Mouse (Mus musculus) MEL-GATA-1-ER (cell line): Measurements from ENCODE around the gene Gtdc1.

ENCODE experiments used
- DNase-seq: peaks from one replicate; pipeline ENCODE4 v3.0.0-alpha.2; 2012; ENCODE audit warnings: low read depth; ENCODE audit errors: extremely low read depth

The Gtdc1 gene

DNA sequence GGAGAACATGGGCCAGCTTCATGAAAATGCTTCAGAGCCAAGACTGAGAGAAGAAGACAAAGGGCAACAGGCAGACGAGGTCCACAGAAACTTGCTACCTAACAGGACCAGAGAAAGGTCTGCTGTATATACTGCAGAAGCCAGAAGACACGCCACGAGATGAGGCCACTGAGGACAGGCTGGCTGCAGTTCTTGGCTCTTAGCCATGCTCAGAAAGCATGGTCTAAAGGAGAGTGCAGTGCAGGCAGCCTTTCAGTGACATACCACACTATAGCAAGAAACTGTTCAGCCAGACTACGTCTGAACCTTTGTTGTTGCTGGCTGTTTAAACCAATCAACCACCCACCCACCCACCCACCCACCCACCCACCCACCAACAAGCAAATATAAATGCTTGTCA, 336.6 kb downstream of the Gtdc1 start:
- DNase-seq, result no peak

DNA sequence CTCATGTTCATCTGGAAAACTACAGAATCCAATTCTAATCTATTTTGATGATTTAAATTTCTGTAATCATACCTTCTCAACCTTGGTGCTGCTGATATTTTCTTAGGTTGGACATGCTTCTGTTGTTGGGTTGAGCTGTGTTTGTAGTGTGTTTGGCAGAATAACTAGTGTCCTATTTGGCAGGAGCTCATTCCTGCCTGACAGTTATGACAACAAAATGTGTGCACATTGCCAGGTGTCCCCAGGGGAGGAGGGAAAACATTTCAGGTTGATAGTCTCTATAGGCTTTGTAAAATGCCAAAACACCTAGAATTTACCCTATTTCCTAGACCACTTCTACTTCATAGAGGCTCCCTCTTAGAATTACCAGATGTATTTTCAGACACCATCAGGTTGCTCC, 343.4 kb downstream of the Gtdc1 start:
- DNase-seq, result no peak

DNA sequence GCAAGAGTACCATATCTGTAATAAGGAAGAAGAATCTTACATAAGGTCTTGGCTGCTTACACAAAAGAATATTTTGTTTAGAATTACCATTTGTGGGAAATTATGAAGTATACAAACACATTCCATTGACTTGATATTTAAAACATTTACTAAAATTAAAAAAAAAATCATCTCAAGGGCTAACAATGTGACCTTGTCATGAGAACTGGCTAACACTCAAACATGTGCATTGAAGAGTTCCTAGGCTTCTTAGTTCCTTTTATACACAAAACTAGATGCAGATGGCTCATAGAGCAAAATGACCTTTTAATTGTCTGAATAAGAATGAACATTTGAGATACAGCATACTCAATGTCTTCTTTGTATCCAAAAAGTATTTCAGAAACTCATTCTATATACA, 344.0 kb downstream of the Gtdc1 start:
- DNase-seq, result no peak

DNA sequence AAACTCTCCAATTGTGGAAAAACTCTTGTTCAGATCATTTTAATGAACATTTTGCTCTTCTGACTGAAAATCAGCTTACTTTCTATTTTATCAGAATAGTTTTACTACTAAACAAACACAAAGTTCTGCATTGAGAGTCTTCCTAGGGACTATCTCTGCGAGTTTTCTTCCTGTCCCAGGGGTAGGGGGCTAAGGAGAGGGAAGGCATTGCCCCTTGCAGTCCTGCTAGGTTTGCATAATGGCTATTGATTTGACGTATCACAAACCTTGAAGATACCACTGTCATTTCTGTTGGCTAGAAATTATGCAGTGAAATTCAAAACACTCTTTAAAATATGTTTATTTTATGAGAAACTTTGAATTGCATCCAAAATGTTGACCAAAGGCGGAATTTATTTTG, 355.6 kb downstream of the Gtdc1 start:
- no peak for DNase-seq

DNA sequence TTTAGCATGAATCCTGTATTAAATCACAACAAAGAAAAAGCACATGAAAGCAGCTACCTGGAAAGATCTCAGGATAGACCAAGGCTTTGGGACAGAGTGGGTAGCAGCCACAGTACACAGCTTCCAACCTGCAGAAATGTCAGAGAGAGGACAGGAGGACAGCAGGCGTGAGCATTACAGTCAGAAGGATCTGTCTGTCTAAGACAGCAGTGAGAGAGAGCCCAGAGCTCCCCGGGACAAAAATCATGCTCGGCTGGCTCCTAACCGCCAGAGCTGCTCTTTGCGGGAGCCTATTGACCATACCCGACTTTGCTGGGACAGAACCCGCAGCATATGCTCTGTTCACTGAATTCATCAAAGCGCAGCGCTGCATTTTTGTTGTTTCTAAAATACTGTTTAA, 356.3 kb downstream of the Gtdc1 start:
- DNase-seq, result no peak

DNA sequence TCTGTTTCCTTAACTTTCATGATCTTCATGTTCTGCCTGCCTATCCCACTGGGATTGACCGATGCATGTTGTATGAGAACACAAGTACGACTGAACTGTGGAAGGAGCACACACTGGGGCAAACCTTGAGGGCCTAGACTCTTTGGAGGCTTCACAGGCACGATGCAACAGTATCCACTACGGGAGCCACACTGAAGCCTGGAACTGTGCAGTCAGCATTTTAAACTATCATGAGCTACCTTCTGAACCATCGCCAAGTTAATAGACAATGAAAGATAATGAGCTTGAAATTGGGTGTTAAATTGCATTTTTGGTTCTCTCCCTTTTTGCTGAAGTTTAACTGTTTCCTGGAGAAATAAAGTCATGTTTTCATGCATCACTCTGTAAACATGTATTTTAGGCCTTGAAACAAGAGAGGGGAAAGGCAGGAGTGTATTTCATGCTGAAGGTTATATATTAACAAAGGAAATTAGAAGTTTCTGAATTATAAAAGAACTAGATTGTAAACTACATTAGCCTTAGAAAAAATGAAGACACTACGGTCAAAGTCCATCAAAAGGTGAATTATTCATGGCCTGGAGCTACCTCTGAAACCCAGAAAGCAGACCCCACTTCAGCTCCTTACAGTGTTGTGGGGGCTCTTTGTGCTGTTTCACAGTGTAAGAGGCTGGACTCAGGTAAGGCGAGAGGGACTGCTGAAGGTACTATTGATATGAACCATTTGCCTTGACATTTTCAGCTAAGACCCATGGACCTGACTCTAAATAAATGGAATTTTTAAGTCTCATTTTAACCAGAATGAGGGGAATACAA, 358.1 kb downstream of the Gtdc1 start:
- DNase-seq, result no peak

DNA sequence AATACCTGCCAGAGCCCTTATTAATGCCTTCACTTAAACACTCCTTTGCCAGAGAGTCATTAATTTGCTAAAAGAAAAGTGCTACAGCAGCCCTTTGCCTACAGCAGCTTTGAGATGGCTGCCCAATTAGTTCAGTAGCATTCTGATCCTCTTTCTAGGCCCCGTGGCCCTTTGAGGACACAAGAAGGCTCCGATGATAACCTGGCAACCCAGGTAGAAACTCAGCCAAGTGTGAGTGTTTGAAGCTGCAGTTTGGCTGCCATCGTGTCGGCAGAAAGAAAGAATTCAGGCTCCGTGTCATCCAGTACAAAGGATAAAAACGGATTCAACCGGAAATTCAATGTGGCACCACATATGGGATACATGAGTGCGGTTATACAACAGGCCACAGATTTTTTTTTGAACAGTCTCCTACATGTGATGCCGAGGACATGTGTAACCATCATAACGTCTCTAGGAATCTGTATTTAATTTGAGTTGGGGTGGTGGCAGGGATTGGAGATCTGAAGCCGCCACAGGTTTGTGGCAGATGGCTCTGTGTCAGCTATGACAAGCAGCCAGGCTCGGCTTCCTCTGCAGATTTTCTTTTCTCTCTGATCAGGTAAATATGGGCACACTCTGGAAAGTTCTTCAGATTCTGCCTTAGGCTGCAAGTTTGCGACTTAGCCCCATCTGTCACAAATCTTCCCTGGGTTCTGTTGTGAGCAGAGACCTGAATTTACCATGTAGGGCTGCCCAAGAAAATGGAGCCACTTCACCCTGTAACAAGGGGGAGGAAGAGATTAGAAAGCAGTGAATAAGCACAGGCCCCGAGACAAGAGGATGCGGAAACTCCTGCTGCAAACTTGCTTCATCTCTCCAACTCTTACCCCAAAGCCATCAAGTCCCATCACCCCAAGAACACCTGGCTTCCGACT, 362.4 kb downstream of the Gtdc1 start:
- DNase-seq, result no peak

DNA sequence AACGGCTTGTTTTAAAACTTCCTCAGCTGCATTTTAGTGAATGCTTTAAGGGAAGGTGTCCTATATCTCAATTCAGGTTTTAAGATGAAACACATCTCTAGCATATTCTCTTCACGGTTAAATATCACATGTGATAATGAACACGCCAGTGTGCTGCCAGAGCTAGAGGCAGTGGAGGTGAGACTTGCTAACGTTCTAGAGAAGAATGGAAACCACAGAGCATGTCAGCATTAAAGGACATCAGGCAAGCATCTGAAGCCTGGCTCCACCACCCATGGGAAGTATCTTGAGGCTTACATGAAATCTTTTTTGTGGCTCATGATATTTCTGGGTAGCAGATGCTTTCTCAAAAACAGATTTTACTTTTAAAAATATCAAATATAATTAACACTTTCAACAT, 365.7 kb downstream of the Gtdc1 start:
- DNase-seq, result no peak

DNA sequence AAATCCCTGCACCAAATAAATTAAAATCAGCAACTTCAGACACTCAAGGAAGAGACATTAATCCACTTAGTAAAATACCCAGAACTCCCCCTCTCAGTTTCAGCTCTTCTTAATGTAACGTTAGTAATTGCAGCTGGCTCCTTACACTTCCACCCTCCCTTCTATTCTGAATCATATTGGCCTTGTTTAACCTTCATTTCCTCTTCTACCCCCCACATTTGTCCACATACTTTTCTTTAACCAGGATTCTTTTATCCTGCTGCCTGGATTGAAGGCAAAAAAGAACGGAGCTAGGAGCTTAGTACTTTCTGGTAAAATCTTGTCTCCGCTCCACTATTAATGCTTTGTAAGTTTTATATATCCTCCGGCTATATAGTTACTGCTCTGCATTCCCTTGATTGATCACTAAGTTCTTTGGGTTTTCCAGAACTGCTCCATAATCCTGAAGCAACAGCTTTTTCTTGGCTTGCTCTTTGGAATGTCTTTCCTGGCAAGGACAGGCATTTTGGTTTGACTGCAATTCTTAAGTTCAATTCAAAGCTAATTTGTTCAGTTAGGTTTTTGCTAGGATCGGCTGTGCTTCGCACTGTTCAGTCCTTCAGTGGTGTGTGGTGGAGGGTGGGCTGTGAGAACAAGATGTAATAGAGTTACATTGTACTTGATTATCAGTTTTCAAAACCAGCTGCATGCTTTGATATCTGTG, 368.1 kb downstream of the Gtdc1 start:
- DNase-seq, result no peak

DNA sequence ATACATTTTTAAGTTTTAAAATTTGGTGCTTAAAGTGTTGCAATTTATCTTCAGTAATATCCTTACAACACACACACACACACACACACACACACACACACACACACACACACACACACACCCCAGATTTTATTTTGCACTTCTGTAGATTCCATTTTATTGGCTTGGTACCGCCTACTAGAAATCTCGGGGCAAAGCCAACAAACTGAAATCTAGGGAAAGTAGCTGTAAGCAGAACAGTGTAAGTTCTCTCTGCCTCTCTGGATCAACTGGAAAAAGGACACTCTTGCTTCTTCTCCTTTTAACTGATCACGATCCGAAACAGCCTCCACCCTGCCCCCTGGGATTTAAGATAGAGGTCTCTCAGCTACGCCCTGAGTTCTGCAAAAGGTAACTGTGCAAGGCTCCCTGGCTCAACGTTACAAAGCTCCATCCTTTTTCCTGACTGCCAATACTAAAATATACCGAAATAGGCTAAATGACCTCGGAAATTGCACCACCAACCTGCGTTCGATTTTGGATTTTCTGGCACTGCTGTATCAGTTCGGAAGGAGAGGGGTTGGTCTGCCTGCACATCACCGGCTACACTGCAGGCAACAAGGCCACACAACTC, 369.7 kb downstream of the Gtdc1 start:
- no peak for DNase-seq

DNA sequence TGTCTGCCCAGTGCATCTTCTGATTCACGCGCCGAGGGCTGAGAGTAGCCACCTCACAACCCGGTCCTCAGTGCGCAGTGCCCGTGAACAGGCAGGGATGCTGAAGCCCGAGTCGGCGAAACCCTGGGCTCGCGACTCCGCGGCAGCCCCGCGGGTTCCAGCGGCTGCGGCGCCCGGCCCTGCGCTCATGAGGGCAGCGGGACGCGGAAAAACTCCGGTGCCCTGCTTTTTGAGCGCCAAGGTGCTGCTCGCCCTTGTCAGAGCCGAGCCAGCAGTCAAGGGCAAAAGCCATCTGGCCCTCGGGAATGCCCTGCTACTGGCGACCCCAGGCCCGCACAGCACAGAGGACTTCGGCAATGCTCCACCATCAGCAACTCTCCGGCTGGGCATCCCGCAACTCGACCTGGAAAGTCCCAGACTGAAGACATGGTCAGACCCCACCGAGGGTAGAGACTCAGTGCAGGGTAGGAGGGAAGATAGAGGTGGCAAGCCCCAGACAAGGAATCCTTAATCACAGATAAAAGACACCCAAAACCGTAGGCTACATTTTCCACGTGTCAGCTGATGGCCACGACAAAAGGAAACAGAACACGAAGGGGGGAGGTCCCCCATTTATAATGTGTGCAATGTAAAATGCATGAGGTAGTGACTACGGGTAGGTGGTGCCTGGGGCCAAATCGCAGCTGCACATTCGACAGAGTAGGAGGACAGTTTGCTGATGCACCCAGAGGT, 370.4 kb downstream of the Gtdc1 start:
- DNase-seq, result no peak

DNA sequence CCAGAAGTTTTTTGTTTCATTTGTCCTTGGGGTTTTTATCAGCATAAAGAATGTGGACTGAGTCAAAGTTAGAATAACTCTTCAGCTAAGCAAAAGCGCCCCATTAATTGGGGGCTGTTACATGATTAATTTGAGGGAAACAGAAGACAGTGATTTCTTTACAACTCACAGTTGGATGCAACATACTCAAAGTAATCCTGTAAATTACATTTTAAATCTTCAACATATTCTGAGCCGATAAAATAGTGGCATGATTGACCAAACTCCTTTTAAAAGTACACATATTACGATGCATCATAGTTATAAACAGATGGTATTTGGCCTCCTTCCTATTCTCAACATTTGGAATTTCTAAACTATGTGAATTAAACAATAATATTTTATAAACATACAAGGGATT, 372.7 kb downstream of the Gtdc1 start:
- DNase-seq, result no peak

DNA sequence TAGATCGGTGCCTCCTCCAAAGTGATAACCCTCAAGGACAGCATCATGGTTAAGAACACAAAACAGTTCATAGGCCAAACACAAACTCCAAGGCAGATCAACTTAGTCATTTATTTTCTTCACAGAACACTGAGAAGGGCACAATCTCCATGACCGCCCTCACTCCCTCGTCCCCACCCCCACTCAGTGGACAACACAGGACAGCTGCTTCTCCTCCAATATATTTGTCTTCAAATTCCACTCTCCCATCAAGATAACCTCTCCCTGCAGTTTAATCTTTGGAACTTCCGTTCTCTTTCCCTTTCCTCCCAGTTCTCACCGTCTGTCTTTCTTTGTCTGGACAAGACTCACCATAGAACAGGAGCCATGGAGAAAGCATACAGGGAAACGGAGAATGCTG, 378.1 kb downstream of the Gtdc1 start:
- no peak for DNase-seq

DNA sequence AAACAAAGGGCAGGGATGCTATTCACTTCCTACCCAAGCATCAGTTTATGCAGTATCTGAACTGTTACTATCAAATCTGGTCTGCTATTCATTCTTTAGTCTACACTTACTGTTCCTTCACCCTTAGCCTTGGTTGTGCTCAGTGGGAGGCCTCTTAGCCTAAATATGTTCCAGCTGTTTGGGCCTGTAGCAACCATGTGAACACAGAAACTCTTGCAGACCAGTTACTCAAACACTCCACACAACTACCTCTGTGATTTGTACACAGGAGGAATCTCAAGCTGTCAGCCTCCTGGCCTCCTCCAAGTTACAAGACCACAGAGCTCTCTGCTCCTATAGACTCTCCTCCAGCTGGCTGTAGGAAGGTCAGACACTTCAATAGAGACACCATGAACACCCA, 384.7 kb downstream of the Gtdc1 start:
- no peak for DNase-seq

DNA sequence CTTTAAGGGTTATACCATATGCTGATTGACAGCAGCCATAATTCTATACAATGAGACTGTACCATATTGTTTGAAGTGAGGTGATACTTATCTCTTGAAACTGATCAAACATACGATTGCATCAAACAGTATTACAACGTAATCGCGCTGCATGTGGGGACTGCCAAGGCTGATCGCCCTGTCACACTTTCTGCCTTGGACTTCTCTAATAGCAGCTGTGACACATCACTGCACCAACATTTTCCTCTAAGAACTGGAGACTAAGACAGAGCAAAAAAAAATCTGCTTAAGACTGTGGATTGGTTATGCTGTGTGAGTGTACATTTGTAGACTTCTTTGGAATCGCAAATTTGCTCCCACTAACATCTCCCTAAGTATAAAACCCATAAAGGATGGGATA, 385.7 kb downstream of the Gtdc1 start:
- no peak for DNase-seq

DNA sequence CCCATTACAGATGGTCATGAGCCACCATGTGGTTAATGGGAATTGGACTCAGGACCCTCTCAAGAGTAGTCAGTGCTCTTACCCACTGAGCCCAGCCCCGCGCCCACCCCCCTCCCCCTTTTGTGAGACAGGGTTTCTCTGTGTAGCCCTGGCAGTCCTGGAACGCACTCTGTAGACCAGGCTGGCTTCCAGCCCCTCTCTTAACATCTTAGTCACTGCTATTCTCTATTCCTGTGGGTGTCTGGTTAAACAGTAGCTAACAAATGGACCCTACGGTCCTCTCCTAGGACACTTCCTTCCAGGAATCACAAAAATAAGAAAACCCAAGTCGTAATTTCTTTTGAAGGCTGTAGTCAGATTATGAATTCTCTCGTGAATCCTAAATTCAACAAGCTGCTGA, 386.6 kb downstream of the Gtdc1 start:
- no peak for DNase-seq

DNA sequence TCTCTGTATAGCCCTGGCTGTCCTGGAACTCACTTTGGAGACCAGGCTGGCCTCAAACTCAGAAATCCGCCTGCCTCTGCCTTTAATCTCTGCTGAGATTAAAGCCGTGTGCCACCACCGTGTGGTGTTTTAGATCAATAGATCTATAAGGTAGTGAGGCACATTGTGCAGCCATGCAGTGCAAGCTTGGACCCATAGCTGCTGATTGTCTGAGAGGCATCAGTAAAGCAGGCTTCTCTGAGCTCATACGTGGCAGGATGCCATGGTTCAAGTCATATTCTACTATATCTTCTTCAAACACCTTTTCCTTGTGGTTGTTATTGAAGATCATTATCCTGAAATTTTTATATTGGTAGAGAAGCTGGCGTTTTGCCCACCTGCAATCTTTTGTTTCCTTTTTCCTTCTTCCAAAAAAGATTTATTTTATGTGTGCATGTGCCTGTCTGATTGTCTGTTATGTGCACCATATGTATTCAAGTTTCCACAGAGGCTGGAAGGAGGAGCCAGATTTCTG, 388.3 kb downstream of the Gtdc1 start:
- DNase-seq, result no peak

DNA sequence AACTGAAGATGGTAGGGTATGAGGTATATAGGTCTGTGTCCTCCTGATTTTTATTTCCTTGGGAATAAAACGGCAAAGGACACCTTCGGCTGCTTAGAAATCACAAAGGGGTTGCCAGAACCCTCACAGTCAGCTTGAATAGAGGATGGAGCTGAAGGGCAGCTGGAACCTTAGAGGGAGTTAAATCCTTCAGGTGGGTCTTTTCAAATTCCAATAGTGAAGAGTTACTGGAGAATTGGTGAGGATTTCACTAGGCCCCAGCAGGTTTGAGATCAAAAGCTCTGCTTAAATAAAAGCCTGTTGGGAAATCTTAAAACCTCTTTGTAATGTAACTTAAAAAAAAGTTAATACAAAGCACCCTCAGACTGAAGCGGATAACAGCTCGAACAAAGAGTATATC, 389.3 kb downstream of the Gtdc1 start:
- DNase-seq, result no peak

DNA sequence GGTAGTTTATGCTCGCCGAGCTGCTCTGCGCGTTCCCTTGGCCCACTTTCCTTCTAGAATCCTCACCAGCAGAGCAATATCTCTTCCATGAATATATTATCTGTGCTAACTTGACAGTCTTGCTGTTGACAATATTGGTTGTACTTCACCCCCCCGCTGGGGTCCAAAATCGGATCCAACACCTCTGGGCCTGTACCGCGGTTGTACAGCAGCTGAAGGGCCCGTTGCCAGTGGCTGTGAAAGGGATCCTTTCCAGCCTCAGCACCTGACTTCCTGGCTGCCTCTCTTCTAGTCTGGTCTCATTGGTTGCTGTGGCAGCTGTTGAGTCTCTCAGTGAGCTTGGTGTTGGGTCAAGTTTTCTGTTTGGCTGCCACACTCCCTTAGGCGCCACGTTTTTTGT, 391.7 kb downstream of the Gtdc1 start:
- no peak for DNase-seq

DNA sequence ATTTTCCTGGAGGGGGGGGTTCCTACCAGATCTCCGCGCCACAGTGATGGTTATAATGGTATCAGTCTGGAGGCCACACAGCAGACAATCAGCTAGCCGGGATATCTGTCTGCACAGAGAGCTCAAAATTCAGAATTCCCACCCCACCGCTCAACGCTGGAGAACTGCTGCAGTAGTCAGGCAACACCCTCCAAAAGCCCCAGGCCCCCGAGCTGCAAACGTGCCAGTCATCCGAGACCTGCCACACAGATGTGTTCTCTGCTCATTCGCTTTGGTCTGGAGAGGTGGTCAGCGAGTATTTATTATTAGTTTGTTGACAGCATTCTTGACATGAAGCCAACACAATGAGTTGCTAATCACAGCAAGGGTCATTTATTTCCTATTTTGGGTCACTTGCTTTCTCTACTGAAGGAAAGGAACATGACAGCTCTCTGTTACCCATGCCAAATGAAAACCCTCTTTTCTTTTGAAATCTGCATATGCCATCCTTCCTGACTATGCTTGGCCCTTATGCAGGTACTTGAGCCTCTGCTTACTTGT, 392.3 kb downstream of the Gtdc1 start:
- DNase-seq, result no peak
